Mouse (Mus musculus): ENCODE data around the gene Hist1h2an. TPM values are rescaled to one million over a fixed set of nuclear protein-coding genes. Genes with fewer than 3 reads are reported as not detected.
"Not testable (repeated sequence)": the region's sequence is repeated elsewhere in the genome, so short reads cannot be mapped to it uniquely, and the experiment has no call there.

The Hist1h2an gene
- polyA plus RNA-seq, 1 experiment: 14.9 TPM

DNA sequence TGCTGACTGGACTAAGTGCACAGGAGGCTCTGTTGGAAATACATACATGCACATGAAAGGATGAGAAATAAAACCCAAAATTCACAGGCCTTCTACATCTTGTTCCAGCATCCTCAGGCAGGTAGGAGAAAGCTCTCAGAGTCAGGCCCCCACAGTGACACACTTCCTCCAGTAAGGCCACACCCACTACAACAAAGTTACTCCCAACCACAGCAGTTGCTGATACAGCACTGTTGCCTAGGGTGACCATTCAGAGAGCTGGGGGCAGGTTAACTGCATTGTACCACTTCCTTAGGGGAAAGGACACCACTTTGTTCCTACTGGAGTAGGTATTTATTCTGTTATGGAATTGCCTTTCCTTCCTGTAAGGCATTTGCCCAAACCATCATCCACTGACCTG lies 10.1 kb upstream of the Hist1h2an start:
- H3K27ac ChIP-seq (ENCODE audit: control insufficient read depth, insufficient read depth, low read depth, low read length, poor library complexity); H3K4me3 ChIP-seq (replicated peaks; ENCODE audit: control insufficient read depth, low read depth, low read length); H3K4me1 ChIP-seq (ENCODE audit: control insufficient read depth, insufficient read depth, low read length): not testable (repeated sequence)

DNA sequence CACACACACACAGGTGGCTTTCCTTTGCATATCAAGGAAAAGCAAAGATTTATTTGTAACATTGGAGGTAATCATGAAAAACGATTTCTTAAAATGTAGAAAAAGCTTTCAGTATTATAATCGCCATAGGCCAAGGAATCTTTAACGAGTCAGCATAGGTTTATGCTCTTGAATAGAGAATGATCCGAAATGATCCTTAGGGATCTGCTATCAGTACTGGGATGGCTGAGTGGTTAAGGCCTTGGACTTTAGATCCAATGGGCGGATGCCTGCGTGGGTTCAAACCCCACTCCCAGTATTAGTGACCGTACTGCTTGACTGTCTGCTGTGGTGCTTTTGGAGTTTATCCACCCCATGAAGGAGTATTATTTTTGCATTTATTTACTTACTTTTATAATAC lies 8.6 kb upstream of the Hist1h2an start:
- TF ChIP-seq CTCF (IDR thresholded peaks at IDR 0.05; ENCODE audit: control insufficient read depth, insufficient read depth, low read length) (no peak), POLR2A (IDR thresholded peaks at IDR 0.05; ENCODE audit: borderline replicate concordance, control insufficient read depth, low read depth, low read length) (no peak)
- Histone ChIP-seq H3K4me1 (ENCODE audit: control insufficient read depth, insufficient read depth, low read length) (no peaks in the 10 kb centered on the region), H3K4me3 (replicated peaks; ENCODE audit: control insufficient read depth, low read depth, low read length) (no peak overlapping the region), H3K27ac (ENCODE audit: control insufficient read depth, insufficient read depth, low read depth, low read length, poor library complexity) (no peak overlapping the region)
- WGBS: 90% methylated on average over 7 of the region's 7 CpGs

DNA sequence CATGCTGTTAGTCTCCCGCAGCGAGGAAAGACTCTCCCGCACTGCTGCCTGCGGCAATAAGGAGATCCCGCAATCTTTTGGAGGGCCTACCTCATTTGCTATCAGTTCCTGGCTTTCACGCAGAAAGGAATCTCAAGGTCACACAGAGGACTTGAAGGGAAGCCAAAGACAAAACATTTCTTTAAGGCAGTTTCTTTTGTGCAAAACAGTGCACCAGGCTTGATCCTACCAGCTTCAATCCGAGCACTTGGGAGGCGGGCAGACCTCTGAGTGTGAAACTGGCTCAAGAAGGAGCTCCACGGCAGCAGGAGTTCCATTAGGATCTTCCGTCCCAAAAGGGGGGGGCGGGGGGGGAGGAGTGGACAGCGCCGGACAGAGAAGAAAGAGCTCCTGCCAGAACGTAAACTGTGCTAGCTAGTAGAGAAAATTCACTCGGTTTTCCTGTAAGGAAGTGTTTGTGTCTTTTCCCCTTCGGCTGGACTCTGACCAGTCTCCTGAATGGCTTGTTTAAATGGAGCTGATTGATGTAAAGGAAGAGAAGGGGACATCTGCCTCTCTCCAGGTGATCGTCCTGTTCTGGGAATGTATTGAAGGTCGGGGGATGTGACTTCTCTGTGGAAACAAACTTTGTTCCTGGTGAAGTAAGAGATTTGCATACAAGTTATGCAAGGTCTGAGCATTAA lies 3.7 kb upstream of the Hist1h2an start:
- 48% methylated on average over 18 of the region's 18 CpGs for WGBS
- Histone ChIP-seq H3K4me1 (ENCODE audit: control insufficient read depth, insufficient read depth, low read length) (no peaks in the 10 kb centered on the region; the same call in 1 of the 2 replicates), H3K27ac (ENCODE audit: control insufficient read depth, insufficient read depth, low read depth, low read length, poor library complexity) (no peak overlapping the region), H3K4me3 (replicated peaks; ENCODE audit: control insufficient read depth, low read depth, low read length) (no peak overlapping the region)
- no peak for TF ChIP-seq POLR2A (IDR thresholded peaks at IDR 0.05; ENCODE audit: borderline replicate concordance, control insufficient read depth, low read depth, low read length)
- TF ChIP-seq CTCF (IDR thresholded peaks at IDR 0.05; ENCODE audit: control insufficient read depth, insufficient read depth, low read length): no peak

DNA sequence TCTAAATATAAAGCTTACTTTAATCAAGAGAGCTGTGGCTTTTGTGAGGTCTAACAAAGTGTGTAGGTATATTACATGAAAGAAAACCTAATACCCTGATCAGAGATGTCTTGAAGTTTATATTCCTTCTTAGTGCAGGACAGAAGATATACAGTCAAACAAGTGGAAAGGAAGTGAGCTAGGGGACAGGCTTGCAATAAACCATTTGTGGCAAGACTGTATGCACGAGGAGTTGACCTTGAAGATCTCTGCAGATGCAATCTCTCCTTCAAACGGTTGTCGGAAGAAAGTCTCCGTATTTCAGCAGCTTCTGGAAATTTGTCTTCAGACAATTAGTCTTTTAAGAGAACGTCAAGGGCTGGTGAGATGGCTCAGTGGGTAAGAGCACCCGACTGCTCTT lies 2.9 kb upstream of the Hist1h2an start:
- TF ChIP-seq POLR2A (IDR thresholded peaks at IDR 0.05; ENCODE audit: borderline replicate concordance, control insufficient read depth, low read depth, low read length): no peak
- TF ChIP-seq CTCF (IDR thresholded peaks at IDR 0.05; ENCODE audit: control insufficient read depth, insufficient read depth, low read length): no peak
- Histone ChIP-seq H3K4me1 (ENCODE audit: control insufficient read depth, insufficient read depth, low read length) (no peaks in the 10 kb centered on the region; the same call in 1 of the 2 replicates), H3K27ac (ENCODE audit: control insufficient read depth, insufficient read depth, low read depth, low read length, poor library complexity) (no peak overlapping the region), H3K4me3 (replicated peaks; ENCODE audit: control insufficient read depth, low read depth, low read length) (no peak overlapping the region)
- 55% methylated on average over 6 of the region's 6 CpGs for WGBS

DNA sequence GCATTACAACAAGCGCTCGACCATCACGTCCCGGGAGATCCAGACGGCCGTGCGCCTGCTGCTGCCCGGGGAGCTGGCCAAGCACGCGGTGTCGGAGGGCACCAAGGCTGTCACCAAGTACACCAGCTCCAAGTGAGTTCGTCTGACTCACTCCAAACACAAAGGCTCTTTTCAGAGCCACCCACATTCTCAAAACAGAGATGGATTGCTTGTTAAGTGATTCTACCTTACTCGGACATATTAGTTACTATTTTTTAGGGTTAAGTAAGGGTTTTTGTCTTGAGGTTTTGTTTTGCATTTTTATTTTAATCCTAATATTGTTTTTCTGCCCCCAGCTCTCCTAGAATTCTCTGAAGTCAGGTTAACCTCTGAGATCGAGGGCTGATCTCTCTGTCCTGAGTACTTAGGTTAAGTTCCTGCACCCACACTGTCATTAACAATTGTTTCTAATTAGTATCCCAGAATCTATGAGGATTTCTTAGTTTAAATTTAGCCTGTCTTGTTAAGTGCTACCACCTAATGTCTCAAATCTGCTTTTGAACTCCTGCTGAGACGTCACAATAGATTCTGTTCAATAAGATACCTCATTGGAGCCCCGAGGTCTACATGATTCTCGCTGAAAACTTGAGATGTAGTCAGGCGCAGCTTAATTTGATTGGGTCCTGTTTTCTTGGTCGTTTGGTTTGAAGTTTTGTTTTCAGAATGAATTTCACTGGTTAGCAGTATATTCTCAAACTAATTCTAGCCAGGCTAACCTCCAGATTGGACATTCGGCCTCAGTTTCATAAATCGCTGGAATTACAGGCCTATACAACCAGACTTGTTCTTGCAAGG lies 959 bp upstream of the Hist1h2an start:
- peak overlapping the region; percentile 44 for H3K4me3 ChIP-seq (replicated peaks; ENCODE audit: control insufficient read depth, low read depth, low read length)
- H3K4me1 ChIP-seq (ENCODE audit: control insufficient read depth, insufficient read depth, low read length): peaks cover 3% of the 10 kb centered on the region; the same call in 1 of the 2 replicates
- peak overlapping the region; percentile 80 for H3K27ac ChIP-seq (ENCODE audit: control insufficient read depth, insufficient read depth, low read depth, low read length, poor library complexity)
- TF ChIP-seq CTCF (IDR thresholded peaks at IDR 0.05; ENCODE audit: control insufficient read depth, insufficient read depth, low read length) (no peak), POLR2A (IDR thresholded peaks at IDR 0.05; ENCODE audit: borderline replicate concordance, control insufficient read depth, low read depth, low read length) (peak; percentile 1; the same call in 1 of the 2 replicates)
- 32% methylated on average over 17 of the region's 21 CpGs for WGBS

DNA sequence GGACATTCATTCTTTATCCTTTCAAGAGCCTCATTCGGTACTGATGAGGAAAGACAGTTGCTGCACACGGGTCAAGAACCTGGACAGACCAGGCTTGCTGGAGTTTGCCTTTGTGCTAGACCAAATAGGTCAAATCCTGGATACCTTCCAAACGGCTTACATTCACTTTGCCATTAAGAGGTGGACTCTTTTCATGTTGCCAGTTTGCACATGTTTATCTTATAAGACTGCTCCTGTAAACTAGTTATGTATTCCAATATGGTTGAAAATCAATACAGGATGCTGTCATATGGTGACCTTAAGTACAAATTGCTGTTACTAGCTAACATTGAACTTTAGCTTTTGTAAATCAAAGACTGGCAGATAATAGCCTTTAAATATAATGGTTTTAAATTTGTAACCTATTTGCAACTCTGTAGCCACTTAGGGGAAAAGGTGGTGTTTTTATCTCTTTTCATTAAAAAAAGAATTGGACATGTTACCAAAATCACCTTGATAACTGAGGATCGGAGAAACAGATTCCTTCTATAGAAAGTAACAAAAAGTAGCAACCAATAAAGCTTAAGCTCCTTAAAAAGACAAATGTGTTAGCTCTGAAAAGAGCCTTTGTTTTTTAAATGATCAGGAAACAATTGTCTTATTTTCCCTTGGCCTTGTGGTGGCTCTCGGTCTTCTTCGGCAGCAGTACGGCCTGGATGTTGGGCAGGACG lies 674 bp downstream of the Hist1h2an start:
- H3K4me3 ChIP-seq (replicated peaks; ENCODE audit: control insufficient read depth, low read depth, low read length): peak overlapping the region; percentile 63
- H3K27ac ChIP-seq (ENCODE audit: control insufficient read depth, insufficient read depth, low read depth, low read length, poor library complexity): peak overlapping the region; percentile 96
- peaks cover 3% of the 10 kb centered on the region; the same call in 1 of the 2 replicates for H3K4me1 ChIP-seq (ENCODE audit: control insufficient read depth, insufficient read depth, low read length)
- 13% methylated on average over 8 of the region's 8 CpGs for WGBS
- TF ChIP-seq CTCF (IDR thresholded peaks at IDR 0.05; ENCODE audit: control insufficient read depth, insufficient read depth, low read length) (no peak), POLR2A (IDR thresholded peaks at IDR 0.05; ENCODE audit: borderline replicate concordance, control insufficient read depth, low read depth, low read length) (no peak)

DNA sequence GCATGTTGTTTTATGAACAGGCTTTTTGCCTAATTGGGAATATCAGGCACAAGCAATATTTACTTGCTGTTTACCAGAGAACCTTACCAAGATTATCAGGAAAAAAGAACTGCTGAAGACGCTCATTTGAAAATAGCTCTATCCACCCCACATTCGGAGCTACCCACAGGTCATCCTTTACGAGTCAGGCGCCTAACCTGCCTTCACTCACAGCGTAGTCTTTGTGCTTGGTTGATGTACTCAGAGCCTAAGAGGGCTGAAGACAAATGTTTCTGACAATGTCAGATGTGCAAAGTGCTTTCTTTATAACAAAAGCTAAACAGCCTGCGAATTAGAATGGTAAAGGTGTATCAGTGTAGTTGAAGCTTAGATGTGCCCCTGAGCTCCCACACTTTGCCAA lies 2.7 kb downstream of the Hist1h2an start:
- no peak for TF ChIP-seq POLR2A (IDR thresholded peaks at IDR 0.05; ENCODE audit: borderline replicate concordance, control insufficient read depth, low read depth, low read length)
- no peak for TF ChIP-seq CTCF (IDR thresholded peaks at IDR 0.05; ENCODE audit: control insufficient read depth, insufficient read depth, low read length)
- Histone ChIP-seq H3K4me1 (ENCODE audit: control insufficient read depth, insufficient read depth, low read length) (peaks cover 3% of the 10 kb centered on the region; the same call in 1 of the 2 replicates), H3K4me3 (replicated peaks; ENCODE audit: control insufficient read depth, low read depth, low read length) (no peak overlapping the region), H3K27ac (ENCODE audit: control insufficient read depth, insufficient read depth, low read depth, low read length, poor library complexity) (peak overlapping the region; percentile 94; the same call in 1 of the 2 replicates)
- 72% methylated on average over 6 of the region's 6 CpGs for WGBS

DNA sequence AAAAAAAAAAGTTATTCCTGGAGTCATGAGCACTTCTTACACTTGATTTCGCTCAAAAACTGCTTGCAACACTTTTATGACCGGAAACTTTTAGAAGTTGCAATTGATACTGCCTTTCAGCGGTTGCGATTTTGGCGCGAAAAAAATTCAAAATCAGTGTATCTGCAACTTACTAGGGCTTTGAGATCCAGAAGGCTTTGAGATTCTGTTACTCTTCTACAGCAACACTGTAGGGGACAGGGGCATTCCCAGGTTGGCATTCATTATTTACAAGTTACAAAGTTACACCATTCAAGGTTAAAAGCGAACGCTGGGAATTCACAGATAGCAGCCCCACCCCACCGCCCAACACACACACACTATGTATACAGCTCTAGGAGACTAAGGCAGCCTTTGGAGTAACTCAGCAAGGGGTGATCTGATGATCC lies 3.3 kb downstream of the Hist1h2an start:
- Histone ChIP-seq H3K4me3 (replicated peaks; ENCODE audit: control insufficient read depth, low read depth, low read length) (peak overlapping the region; percentile 18), H3K27ac (ENCODE audit: control insufficient read depth, insufficient read depth, low read depth, low read length, poor library complexity) (peak overlapping the region; percentile 94), H3K4me1 (ENCODE audit: control insufficient read depth, insufficient read depth, low read length) (peaks cover 3% of the 10 kb centered on the region; the same call in 1 of the 2 replicates)
- 7% methylated on average over 9 of the region's 9 CpGs for WGBS
- TF ChIP-seq CTCF (IDR thresholded peaks at IDR 0.05; ENCODE audit: control insufficient read depth, insufficient read depth, low read length): no peak
- TF ChIP-seq POLR2A (IDR thresholded peaks at IDR 0.05; ENCODE audit: borderline replicate concordance, control insufficient read depth, low read depth, low read length): no peak
